Mouse (Mus musculus) left cerebral cortex, postnatal 10 days (tissue): Measurements from ENCODE around the gene Ciapin1. TPM values are rescaled to one million over a fixed set of nuclear protein-coding genes. Genes with fewer than 3 reads are reported as not detected.

Experiments used
- DNase-seq, 2 experiments: peaks; one replicate each; pipeline ENCODE4 v3.0.0; 2021 to 2022; ENCODE audit warnings: low spot score in 2 of 2, mixed read lengths in 1 of 2; ENCODE audit errors: extremely low spot score in 1 of 2
- intact Hi-C: fragments of 180-260 bp; cut with DNase I; formaldehyde crosslinking; loops from one replicate; pipeline ENCODE4 v1.15.1; 2025
- total RNA-seq, 2 experiments: library from RNA; stranded (reverse); gene quantifications; 2 replicates each; pipeline ENCODE4 v1.2.3; 2021

The Ciapin1 gene
- total RNA-seq, 2 experiments from 2014 or later: 75.8 to 82.3 TPM

- intact Hi-C loops: loop anchor here (10.0 kb wide), 1 partner anchor 223 kb away; no protein-coding TSS in a partner anchor
- no peak for DNase-seq
These were observed 20.2 kb downstream of the Ciapin1 start for GRCm38 (mm10) chr8:94817933-94818332.

- DNase-seq: peak in 1 of 2 experiments; percentile 24
- intact Hi-C loops: loop anchor here (5.0 to 10.0 kb wide), 2 partner anchors 42 to 220 kb away; partner anchors contain the start of gene Cx3cl1
These were observed 23.6 kb downstream of the Ciapin1 start for GRCm38 (mm10) chr8:94814556-94814955.

- intact Hi-C loops: loop anchor here (1.0 to 10.0 kb wide), 3 partner anchors 40 to 218 kb away; partner anchors contain the start of gene Cx3cl1
- DNase-seq: peak; percentile 78 to 90
These were observed 25.5 kb downstream of the Ciapin1 start for GRCm38 (mm10) chr8:94812645-94813098.

- intact Hi-C loops: loop anchor here (1.0 to 10.0 kb wide), 3 partner anchors 39 to 217 kb away; partner anchors contain the start of gene Cx3cl1
- no peak for DNase-seq
These were observed 26.5 kb downstream of the Ciapin1 start for GRCm38 (mm10) chr8:94811654-94812053.

- intact Hi-C loops: loop anchor here (5.0 to 10.0 kb wide), 2 partner anchors 39 to 216 kb away; partner anchors contain the start of gene Cx3cl1
- DNase-seq: no peak
These were observed 27.3 kb downstream of the Ciapin1 start for GRCm38 (mm10) chr8:94810855-94811254.

GRCm38 (mm10) chr8:94810153-94810552 is 28.0 kb downstream of the Ciapin1 start, which contains the start of gene Ccl17:
Ccl17 (plus strand) TSS chr8:94810453.
- DNase-seq: no peak
- intact Hi-C loops: loop anchor here (5.0 to 10.0 kb wide), 2 partner anchors 38 to 215 kb away; partner anchors contain the start of gene Cx3cl1

- DNase-seq: no peak
- intact Hi-C loops: no loop called here
These were observed 29.8 kb downstream of the Ciapin1 start for GRCm38 (mm10) chr8:94808372-94808771.

- intact Hi-C loops: no loop called here
- peak in 1 of 2 experiments; percentile 27 for DNase-seq
These were observed 30.7 kb downstream of the Ciapin1 start for GRCm38 (mm10) chr8:94807506-94807905.

- intact Hi-C loops: no loop called here
- no peak for DNase-seq
These were observed 32.3 kb downstream of the Ciapin1 start for GRCm38 (mm10) chr8:94805811-94806210.

GRCm38 (mm10) chr8:94804546-94805340 is 33.4 kb downstream of the Ciapin1 start:
- intact Hi-C loops: no loop called here
- DNase-seq: no peak

- no peak for DNase-seq
- intact Hi-C loops: no loop called here
These were observed 34.6 kb downstream of the Ciapin1 start for GRCm38 (mm10) chr8:94803551-94803950.

GRCm38 (mm10) chr8:94802375-94802774 is 35.8 kb downstream of the Ciapin1 start:
- intact Hi-C loops: no loop called here
- no peak for DNase-seq

GRCm38 (mm10) chr8:94801293-94802095 is 36.7 kb downstream of the Ciapin1 start:
- DNase-seq: peak in 1 of 2 experiments; percentile 67
- intact Hi-C loops: no loop called here

GRCm38 (mm10) chr8:94800278-94800968 is 37.7 kb downstream of the Ciapin1 start:
- intact Hi-C loops: no loop called here
- DNase-seq: peak in 1 of 2 experiments; percentile 51

- intact Hi-C loops: no loop called here
- DNase-seq: no peak
These were observed 43.4 kb downstream of the Ciapin1 start for GRCm38 (mm10) chr8:94794782-94795181.

GRCm38 (mm10) chr8:94794368-94794767 is 43.8 kb downstream of the Ciapin1 start:
- no peak for DNase-seq
- intact Hi-C loops: no loop called here

GRCm38 (mm10) chr8:94789256-94789955 is 48.8 kb downstream of the Ciapin1 start:
- no peak for DNase-seq
- intact Hi-C loops: no loop called here
